Mouse (Mus musculus) spleen, adult 2 months (tissue): ENCODE measurements around the gene Erv3.

ENCODE experiments used
- CTCF ChIP-seq: fragments of 200-500 bp; IDR thresholded peaks from 2 replicates; pipeline ENCODE4 v1.5.1; 2011; ENCODE audit warnings: mild to moderate bottlenecking, inconsistent platforms; ENCODE audit not compliant: insufficient read depth, insufficient read length, insufficient replicate concordance; ENCODE audit errors: extremely low read depth
- POLR2A ChIP-seq: fragments of 200-500 bp; IDR thresholded peaks from 2 replicates; pipeline ENCODE4 v1.6.1; 2011; ENCODE audit warnings: low read depth, low read length, inconsistent platforms

DNA sequence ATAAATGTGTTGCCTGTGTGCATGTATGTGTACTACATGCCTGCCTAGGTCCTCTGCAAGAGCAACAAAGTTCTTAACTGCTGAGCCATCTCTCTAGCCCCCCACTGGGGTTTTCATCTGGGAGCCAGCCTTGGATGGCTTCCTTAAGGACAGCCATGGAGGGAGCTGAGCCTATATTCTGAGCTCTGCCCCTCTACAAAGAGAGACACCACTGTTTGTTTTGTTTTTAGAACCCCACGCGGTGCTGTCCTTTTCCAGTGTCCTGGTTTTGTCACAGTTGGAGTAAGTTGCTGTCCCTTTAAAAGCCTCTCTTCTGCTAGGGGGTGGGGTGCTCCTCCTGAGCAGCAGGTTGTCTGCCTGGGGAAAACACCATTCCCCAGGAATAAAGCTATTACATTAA is 27.7 kb downstream of the Erv3 start:
- TF ChIP-seq POLR2A, result no peak
- no peak for TF ChIP-seq CTCF
